Mouse (Mus musculus): ENCODE results near the gene Cald1.
A peak's percentile ranks its signal among the peaks of the same experiment; 100 is the strongest.

Cald1 gene

GRCm38 (mm10) chr6:34747846-34748245, 149.5 kb downstream of the Cald1 start:
- no peak for DNase-seq (ENCODE audit: extremely low read depth, insufficient read length, low spot score)

- no peak for DNase-seq (ENCODE audit: extremely low read depth, insufficient read length, low spot score)
Observed at GRCm38 (mm10) chr6:34748566-34748965, 150.3 kb downstream of the Cald1 start.

GRCm38 (mm10) chr6:34749526-34749925, 151.2 kb downstream of the Cald1 start:
- no peak for DNase-seq (ENCODE audit: extremely low read depth, insufficient read length, low spot score)

GRCm38 (mm10) chr6:34750487-34751120, 152.3 kb downstream of the Cald1 start:
- peak; percentile 64 for DNase-seq (ENCODE audit: extremely low read depth, insufficient read length, low spot score)

- DNase-seq (ENCODE audit: extremely low read depth, insufficient read length, low spot score), result no peak
Observed at GRCm38 (mm10) chr6:34751625-34752024, 153.3 kb downstream of the Cald1 start.

- DNase-seq (ENCODE audit: extremely low read depth, insufficient read length, low spot score), result no peak
Observed at GRCm38 (mm10) chr6:34754448-34754847, 156.1 kb downstream of the Cald1 start.

GRCm38 (mm10) chr6:34758340-34758739, 160.0 kb downstream of the Cald1 start:
- no peak for DNase-seq (ENCODE audit: extremely low read depth, insufficient read length, low spot score)

GRCm38 (mm10) chr6:34760023-34760422, 161.7 kb downstream of the Cald1 start:
- no peak for DNase-seq (ENCODE audit: extremely low read depth, insufficient read length, low spot score)

GRCm38 (mm10) chr6:34765721-34766120, 167.4 kb downstream of the Cald1 start:
- no peak for DNase-seq (ENCODE audit: extremely low read depth, insufficient read length, low spot score)

GRCm38 (mm10) chr6:34769984-34770383, 171.7 kb downstream of the Cald1 start:
- no peak for DNase-seq (ENCODE audit: extremely low read depth, insufficient read length, low spot score)

- no peak for DNase-seq (ENCODE audit: extremely low read depth, insufficient read length, low spot score)
Observed at GRCm38 (mm10) chr6:34770491-34770890, 172.2 kb downstream of the Cald1 start.

- DNase-seq (ENCODE audit: extremely low read depth, insufficient read length, low spot score), result no peak
Observed at GRCm38 (mm10) chr6:34776396-34776795, 178.1 kb downstream of the Cald1 start.

- no peak for DNase-seq (ENCODE audit: extremely low read depth, insufficient read length, low spot score)
Observed at GRCm38 (mm10) chr6:34777094-34777493, 178.8 kb downstream of the Cald1 start.

GRCm38 (mm10) chr6:34777981-34778668, 179.8 kb downstream of the Cald1 start:
- DNase-seq (ENCODE audit: extremely low read depth, insufficient read length, low spot score), result no peak

- DNase-seq (ENCODE audit: extremely low read depth, insufficient read length, low spot score), result peak; percentile 94
Observed at GRCm38 (mm10) chr6:34780231-34780942, 182.1 kb downstream of the Cald1 start, which contains the start of gene Agbl3. Gene Agbl3, plus strand, starts transcription at chr6:34780432.

GRCm38 (mm10) chr6:34780943-34781289, 182.6 kb downstream of the Cald1 start:
- no peak for DNase-seq (ENCODE audit: extremely low read depth, insufficient read length, low spot score)

GRCm38 (mm10) chr6:34782493-34782892, 184.2 kb downstream of the Cald1 start:
- peak; percentile 37 for DNase-seq (ENCODE audit: extremely low read depth, insufficient read length, low spot score)

GRCm38 (mm10) chr6:34796881-34797280, 198.6 kb downstream of the Cald1 start:
- DNase-seq (ENCODE audit: extremely low read depth, insufficient read length, low spot score), result peak; percentile 58

- no peak for DNase-seq (ENCODE audit: extremely low read depth, insufficient read length, low spot score)
Observed at GRCm38 (mm10) chr6:34797887-34798286, 199.6 kb downstream of the Cald1 start.

- DNase-seq (ENCODE audit: extremely low read depth, insufficient read length, low spot score), result no peak
Observed at GRCm38 (mm10) chr6:34805582-34805981, 207.3 kb downstream of the Cald1 start.

- no peak for DNase-seq (ENCODE audit: extremely low read depth, insufficient read length, low spot score)
Observed at GRCm38 (mm10) chr6:34810651-34811050, 212.4 kb downstream of the Cald1 start.

GRCm38 (mm10) chr6:34824406-34824805, 226.1 kb downstream of the Cald1 start:
- DNase-seq (ENCODE audit: extremely low read depth, insufficient read length, low spot score), result no peak

Measured in 3134 (cell line).